Mouse (Mus musculus): Measurements from ENCODE around the gene Pde9a. TPM values are rescaled to one million over a fixed set of nuclear protein-coding genes. Genes with fewer than 3 reads are reported as not detected.

Pde9a gene
- polyA plus RNA-seq, 1 experiment = not detected

GRCm38 (mm10) chr17:31470766-31471418 lies 84.9 kb downstream of the Pde9a start:
- TF ChIP-seq GATA1 (IDR thresholded peaks at IDR 0.05; ENCODE audit: low read length) = no peak

GRCm38 (mm10) chr17:31474388-31474787 lies 88.4 kb downstream of the Pde9a start:
- TF ChIP-seq GATA1 (IDR thresholded peaks at IDR 0.05; ENCODE audit: low read length) = no peak

- TF ChIP-seq GATA1 (IDR thresholded peaks at IDR 0.05; ENCODE audit: low read length) = no peak
These were observed 92.6 kb downstream of the Pde9a start for GRCm38 (mm10) chr17:31478606-31479005.

- no peak for TF ChIP-seq GATA1 (IDR thresholded peaks at IDR 0.05; ENCODE audit: low read length)
These were observed 93.3 kb downstream of the Pde9a start for GRCm38 (mm10) chr17:31479108-31479844.

- TF ChIP-seq GATA1 (IDR thresholded peaks at IDR 0.05; ENCODE audit: low read length) = no peak
These were observed 100.7 kb downstream of the Pde9a start for GRCm38 (mm10) chr17:31486616-31487198.

GRCm38 (mm10) chr17:31487433-31488060 lies 101.5 kb downstream of the Pde9a start:
- no peak for TF ChIP-seq GATA1 (IDR thresholded peaks at IDR 0.05; ENCODE audit: low read length)

GRCm38 (mm10) chr17:31491355-31491754 lies 105.3 kb downstream of the Pde9a start:
- TF ChIP-seq GATA1 (IDR thresholded peaks at IDR 0.05; ENCODE audit: low read length) = no peak

GRCm38 (mm10) chr17:31492416-31492815 lies 106.4 kb downstream of the Pde9a start:
- no peak for TF ChIP-seq GATA1 (IDR thresholded peaks at IDR 0.05; ENCODE audit: low read length)

- no peak for TF ChIP-seq GATA1 (IDR thresholded peaks at IDR 0.05; ENCODE audit: low read length)
These were observed 109.0 kb downstream of the Pde9a start for GRCm38 (mm10) chr17:31494989-31495388.

GRCm38 (mm10) chr17:31497726-31498125 lies 111.7 kb downstream of the Pde9a start:
- no peak for TF ChIP-seq GATA1 (IDR thresholded peaks at IDR 0.05; ENCODE audit: low read length)

GRCm38 (mm10) chr17:31499725-31500124 lies 113.7 kb downstream of the Pde9a start:
- TF ChIP-seq GATA1 (IDR thresholded peaks at IDR 0.05; ENCODE audit: low read length) = no peak

- TF ChIP-seq GATA1 (IDR thresholded peaks at IDR 0.05; ENCODE audit: low read length) = no peak
These were observed 114.4 kb downstream of the Pde9a start for GRCm38 (mm10) chr17:31500416-31500815.

- no peak for TF ChIP-seq GATA1 (IDR thresholded peaks at IDR 0.05; ENCODE audit: low read length)
These were observed 114.9 kb downstream of the Pde9a start for GRCm38 (mm10) chr17:31500908-31501307.

GRCm38 (mm10) chr17:31502261-31502927 lies 116.4 kb downstream of the Pde9a start:
- TF ChIP-seq GATA1 (IDR thresholded peaks at IDR 0.05; ENCODE audit: low read length) = no peak

GRCm38 (mm10) chr17:31503337-31503736 lies 117.3 kb downstream of the Pde9a start:
- no peak for TF ChIP-seq GATA1 (IDR thresholded peaks at IDR 0.05; ENCODE audit: low read length)

- no peak for TF ChIP-seq GATA1 (IDR thresholded peaks at IDR 0.05; ENCODE audit: low read length)
These were observed 117.9 kb downstream of the Pde9a start for GRCm38 (mm10) chr17:31503936-31504335.
